Mouse (Mus musculus): Measurements from ENCODE around the gene Hsp90aa1. TPM values are rescaled to one million over a fixed set of nuclear protein-coding genes. Genes with fewer than 3 reads are reported as not detected.
"Not testable (repeated sequence)": the region's sequence is repeated elsewhere in the genome, so short reads cannot be mapped to it uniquely, and the experiment has no call there.

Gene Hsp90aa1
- 648 and 662 TPM in 2 replicates for polyA plus RNA-seq (2016; fragmentation: Nextera tagmentation; extraction: Ambion mirVana)

DNA sequence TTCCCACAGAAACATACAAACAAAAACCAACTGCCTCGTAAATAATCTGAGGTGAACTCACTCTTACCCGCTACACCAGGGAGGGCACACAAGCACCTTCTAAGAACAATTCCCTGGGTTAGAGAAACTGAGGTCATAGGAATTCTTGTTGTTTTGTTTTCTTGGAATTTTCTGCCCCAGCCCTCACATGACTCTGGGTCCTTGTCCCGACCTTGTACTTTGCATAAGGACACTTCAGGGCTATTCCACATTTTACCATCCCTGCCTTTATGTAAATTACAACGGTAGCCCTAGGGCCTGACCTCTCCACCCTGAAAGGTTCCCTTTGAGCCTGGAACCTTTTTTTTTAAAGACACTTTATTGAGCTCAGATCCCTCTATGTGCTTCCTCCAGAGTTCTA, at the start of gene Hsp90aa1:
TSS of gene Hsp90aa1 (minus strand) at position 173 of the 400 bp plus-strand sequence.
- Histone ChIP-seq H3K27ac (ENCODE audit: poor library complexity, severe bottlenecking) (peak within 1 kb of the TSS; percentile 30), H3K9ac (peak within 1 kb of the TSS; percentile 32; the same call in 1 of the 2 replicates), H3K4me1 (replicated peaks) (peaks cover 49% of the 10 kb centered on the region), H3K4me3 (peak within 1 kb of the TSS; percentile 23), H3K27me3 (replicated peaks) (no peaks in the 10 kb centered on the region), H3K4me2 (peak within 1 kb of the TSS; percentile 53; the same call in 1 of the 2 replicates), H3K9me3 (replicated peaks) (no peaks in the 10 kb centered on the region), H3K36me3 (no peaks in the 10 kb centered on the region)
- no peak for ATAC-seq (ENCODE audit: insufficient number of reproducible peaks, low FRiP score)
- 48% methylated on average over 4 of the region's 4 CpGs for WGBS

DNA sequence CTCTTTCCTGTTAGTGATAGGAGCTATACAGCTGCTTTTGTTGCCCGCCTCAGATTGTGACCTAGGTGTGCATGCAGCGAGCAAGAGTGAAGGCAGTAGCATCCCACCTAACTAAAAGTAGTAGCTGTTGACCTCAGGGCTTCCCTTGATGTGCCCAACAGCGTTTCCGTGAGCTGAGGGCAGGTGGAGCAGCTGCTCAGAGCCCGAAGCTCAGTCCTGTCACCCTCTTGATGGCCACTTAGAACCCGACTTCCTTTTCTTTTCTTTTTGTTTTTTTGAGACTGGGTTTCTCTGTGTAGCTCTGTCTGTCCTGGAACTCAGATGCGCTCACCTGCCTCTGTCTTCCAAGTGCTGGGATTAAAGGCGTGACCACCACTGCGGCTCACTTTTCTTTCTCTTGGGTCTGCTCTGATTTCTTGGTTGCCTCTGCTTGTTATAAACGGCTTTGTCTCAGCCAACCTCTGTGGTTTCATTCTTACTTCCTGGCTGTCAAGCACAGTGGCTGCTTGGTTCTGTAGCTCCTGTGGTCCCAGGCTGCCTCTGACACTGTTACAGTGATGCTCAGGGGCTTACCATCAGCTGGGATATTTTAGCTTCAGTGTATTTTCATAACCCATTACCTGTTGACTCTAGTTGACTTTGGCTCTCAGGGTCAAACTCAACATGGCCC, 48.4 kb upstream of the Hsp90aa1 start:
- ATAC-seq (ENCODE audit: insufficient number of reproducible peaks, low FRiP score): no peak
- no peaks in the 10 kb centered on the region; the same call in 1 of the 2 replicates for H3K4me1 ChIP-seq (replicated peaks)
- 78% methylated on average over 10 of the region's 10 CpGs for WGBS
- H3K4me3 ChIP-seq: no peak overlapping the region
- no peak overlapping the region for H3K4me2 ChIP-seq
- no peaks in the 10 kb centered on the region for H3K27me3 ChIP-seq (replicated peaks)
- peaks cover 16% of the 10 kb centered on the region for H3K36me3 ChIP-seq
- no peak overlapping the region for H3K27ac ChIP-seq (ENCODE audit: poor library complexity, severe bottlenecking)
- no peak overlapping the region for H3K9ac ChIP-seq
- H3K9me3 ChIP-seq (replicated peaks): no peaks in the 10 kb centered on the region; the same call in 1 of the 2 replicates

DNA sequence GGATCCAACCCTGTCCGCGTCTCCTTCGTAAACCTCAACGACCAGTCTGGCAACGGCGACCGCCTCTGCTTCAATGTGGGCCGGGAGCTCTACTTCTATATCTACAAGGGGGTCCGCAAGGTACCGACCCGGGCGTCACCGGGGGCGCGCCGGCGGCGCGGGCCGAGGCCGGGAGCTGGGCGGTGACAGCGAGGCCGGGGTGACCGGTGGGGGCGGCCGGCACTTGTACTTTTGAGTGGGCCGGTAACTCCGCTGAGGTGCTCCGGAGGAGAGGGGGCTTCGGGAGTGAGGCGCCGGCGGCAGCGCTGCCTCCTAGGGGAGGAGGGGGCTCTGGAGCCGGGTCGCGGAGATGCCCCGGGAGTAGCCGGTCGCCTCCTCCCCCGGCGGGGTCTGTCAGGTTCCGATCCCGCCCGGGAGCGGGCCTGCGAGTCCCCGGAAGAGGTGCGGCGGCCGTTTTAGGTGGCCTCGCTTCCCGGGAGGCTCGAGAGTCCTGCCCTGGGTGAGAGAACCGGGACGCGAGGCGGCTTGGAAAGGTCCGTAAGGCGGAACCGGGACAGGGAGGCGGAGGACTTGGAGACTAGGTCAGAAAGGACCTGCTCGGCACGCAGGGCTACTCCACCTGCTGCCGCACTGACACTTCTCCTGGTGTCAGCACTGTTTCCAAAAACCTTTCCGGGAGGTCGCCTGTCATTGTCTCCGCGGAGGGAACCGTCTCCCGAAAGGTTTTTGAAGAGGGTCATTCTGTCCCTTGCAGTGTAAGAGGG, 35.8 kb upstream of the Hsp90aa1 start:
- Histone ChIP-seq H3K27ac (ENCODE audit: poor library complexity, severe bottlenecking) (peak overlapping the region; percentile 85), H3K27me3 (replicated peaks) (peaks cover 6% of the 10 kb centered on the region; the same call in 1 of the 2 replicates), H3K4me1 (replicated peaks) (peaks cover 8% of the 10 kb centered on the region), H3K9ac (peak overlapping the region; percentile 91), H3K9me3 (replicated peaks) (peaks cover 2% of the 10 kb centered on the region; the same call in 1 of the 2 replicates), H3K36me3 (no peaks in the 10 kb centered on the region), H3K4me3 (peak overlapping the region; percentile 76), H3K4me2 (peak overlapping the region; percentile 79)
- 1% methylated on average over 71 of the region's 72 CpGs for WGBS
- ATAC-seq (ENCODE audit: insufficient number of reproducible peaks, low FRiP score): peak; percentile 66

DNA sequence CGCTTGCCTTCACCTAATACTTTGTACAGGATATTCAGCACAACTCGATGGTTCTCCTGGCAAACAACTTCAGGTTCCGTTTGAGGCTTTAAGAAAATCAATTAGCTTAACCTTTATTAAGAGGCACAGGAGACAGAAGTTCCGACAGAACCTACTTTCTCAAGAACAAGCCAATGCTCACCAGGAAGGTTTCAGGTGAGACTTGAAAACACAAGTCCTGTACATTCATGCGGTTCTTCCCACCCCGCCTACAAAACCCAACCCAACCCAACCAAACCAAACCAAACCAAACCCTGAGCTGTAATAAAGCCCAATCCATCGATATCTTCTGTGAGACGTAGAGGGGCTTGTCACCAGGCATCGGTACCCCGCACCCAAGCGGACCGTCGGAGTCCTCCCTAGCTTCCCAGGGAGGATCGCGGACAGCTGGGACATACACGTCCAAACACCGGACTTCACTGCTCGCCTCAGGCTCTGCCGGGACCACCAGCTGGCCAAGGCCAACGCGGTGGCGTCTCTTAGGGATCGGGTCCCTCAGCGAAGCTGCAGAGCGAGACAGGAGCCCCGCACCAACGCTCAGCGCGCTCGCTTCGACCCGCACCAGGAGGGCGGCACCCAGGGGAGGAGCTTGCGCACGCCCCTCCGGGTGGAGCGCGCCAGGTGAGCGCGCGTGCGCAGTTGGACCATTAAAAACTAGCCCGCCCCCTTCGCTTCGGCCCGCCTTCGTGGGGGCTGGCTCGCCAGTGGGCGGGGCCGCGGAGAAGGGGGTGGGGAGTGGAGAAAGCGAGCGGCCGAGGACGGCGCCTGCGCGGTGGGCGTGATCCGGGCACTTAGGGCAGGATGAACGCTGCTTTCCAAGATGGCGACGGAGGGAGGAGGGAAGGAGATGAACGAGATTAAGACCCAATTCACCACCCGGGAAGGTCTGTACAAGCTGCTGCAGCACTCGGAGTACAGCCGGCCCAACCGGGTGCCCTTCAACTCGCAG, 34.9 kb upstream of the Hsp90aa1 start, which contains the start of gene Wdr20:
TSS of gene Wdr20 (plus strand) at position 775 of the 988 bp plus-strand sequence.
- H3K4me3 ChIP-seq: peak within 1 kb of the TSS; percentile 76
- peak within 1 kb of the TSS; percentile 85 for H3K27ac ChIP-seq (ENCODE audit: poor library complexity, severe bottlenecking)
- under 1% methylated on average over 69 of the region's 69 CpGs for WGBS
- peaks cover 6% of the 10 kb centered on the region; the same call in 1 of the 2 replicates for H3K27me3 ChIP-seq (replicated peaks)
- no peaks in the 10 kb centered on the region for H3K36me3 ChIP-seq
- peak within 1 kb of the TSS; percentile 91 for H3K9ac ChIP-seq
- H3K4me2 ChIP-seq: peak within 1 kb of the TSS; percentile 88
- H3K4me1 ChIP-seq (replicated peaks): peaks cover 8% of the 10 kb centered on the region
- ATAC-seq (ENCODE audit: insufficient number of reproducible peaks, low FRiP score): peak; percentile 99
- peaks cover 2% of the 10 kb centered on the region; the same call in 1 of the 2 replicates for H3K9me3 ChIP-seq (replicated peaks)

DNA sequence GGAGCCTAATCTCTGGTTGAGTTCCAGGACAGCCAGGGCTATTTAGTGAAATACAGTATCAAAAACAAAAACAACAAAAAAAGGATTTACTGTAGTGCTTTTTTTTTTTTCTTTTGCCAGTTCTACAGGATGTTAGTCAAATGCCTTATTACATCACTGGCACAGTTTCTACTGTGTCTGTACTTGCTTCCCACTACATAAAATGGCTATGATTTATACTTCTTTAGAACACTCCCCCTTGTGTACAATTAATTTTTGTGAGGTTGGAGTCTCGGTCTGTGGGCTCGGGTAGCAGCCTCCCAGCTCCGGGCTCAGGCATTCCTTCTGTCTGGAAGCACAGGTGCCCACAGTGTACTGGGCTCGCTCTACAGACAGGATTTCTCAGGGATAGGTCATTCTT, 34.1 kb upstream of the Hsp90aa1 start:
- Histone ChIP-seq H3K4me2 (peak overlapping the region; percentile 88), H3K9ac (no peak overlapping the region), H3K9me3 (replicated peaks) (peaks cover 2% of the 10 kb centered on the region; the same call in 1 of the 2 replicates), H3K4me3 (peak overlapping the region; percentile 76), H3K27ac (ENCODE audit: poor library complexity, severe bottlenecking) (no peak overlapping the region), H3K27me3 (replicated peaks) (peaks cover 6% of the 10 kb centered on the region; the same call in 1 of the 2 replicates), H3K4me1 (replicated peaks) (peaks cover 8% of the 10 kb centered on the region), H3K36me3 (no peaks in the 10 kb centered on the region)
- no peak for ATAC-seq (ENCODE audit: insufficient number of reproducible peaks, low FRiP score)
- WGBS: 21% methylated on average over 4 of the region's 4 CpGs

DNA sequence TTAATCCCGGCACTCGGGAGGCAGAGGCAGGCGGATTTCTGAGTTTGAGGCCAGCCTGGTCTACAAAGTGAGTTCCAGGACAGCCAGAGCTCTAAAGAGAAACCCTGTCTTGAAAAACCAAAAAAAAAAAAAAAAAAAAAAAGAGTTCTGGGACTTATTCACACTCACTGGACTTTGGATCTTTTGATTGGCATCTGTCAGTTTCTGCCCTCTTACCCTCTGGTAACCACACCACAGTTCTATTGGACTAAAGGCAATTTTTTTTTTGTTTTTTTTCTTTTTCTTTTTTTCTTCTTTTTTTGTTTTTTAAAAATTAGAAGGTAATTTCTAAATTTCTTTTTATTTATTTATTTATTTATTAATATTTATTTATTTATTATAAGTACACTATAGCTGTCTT, 30.7 kb upstream of the Hsp90aa1 start:
- not testable (repeated sequence) for H3K4me1 ChIP-seq (replicated peaks); H3K9me3 ChIP-seq (replicated peaks); H3K9ac ChIP-seq; H3K4me3 ChIP-seq; H3K36me3 ChIP-seq; ATAC-seq (ENCODE audit: insufficient number of reproducible peaks, low FRiP score); H3K4me2 ChIP-seq; H3K27ac ChIP-seq (ENCODE audit: poor library complexity, severe bottlenecking)
- H3K27me3 ChIP-seq (replicated peaks): peaks cover 15% of the 10 kb centered on the region
- WGBS: 94% methylated on average over 3 of the region's 3 CpGs

DNA sequence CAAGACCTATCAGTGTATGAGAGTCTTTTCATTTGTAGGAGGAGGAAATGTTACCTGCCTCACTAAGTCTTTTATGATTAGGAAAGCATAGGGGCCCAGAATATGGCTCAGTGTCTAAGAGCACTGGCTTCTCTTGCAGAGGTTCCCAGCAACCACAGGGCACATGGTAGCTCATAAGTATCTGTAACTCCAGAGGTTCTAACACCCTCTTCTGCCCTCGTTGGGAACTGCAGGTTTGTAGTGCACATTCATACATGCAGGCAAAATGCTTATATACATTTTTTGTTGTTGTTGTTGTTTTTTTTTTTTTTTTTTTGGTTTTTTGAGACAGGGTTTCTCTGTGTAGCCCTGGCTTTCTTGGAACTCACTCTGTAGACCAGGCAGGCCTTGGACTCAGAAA, 23.9 kb upstream of the Hsp90aa1 start:
- H3K4me2 ChIP-seq: no peak overlapping the region
- no peaks in the 10 kb centered on the region for H3K9me3 ChIP-seq (replicated peaks)
- peaks cover 14% of the 10 kb centered on the region for H3K27me3 ChIP-seq (replicated peaks)
- no peak overlapping the region for H3K27ac ChIP-seq (ENCODE audit: poor library complexity, severe bottlenecking)
- H3K4me3 ChIP-seq: no peak overlapping the region
- no peak for ATAC-seq (ENCODE audit: insufficient number of reproducible peaks, low FRiP score)
- H3K36me3 ChIP-seq: no peaks in the 10 kb centered on the region
- 42% methylated on average over 1 of the region's 1 CpGs for WGBS
- no peak overlapping the region for H3K9ac ChIP-seq
- H3K4me1 ChIP-seq (replicated peaks): no peaks in the 10 kb centered on the region

DNA sequence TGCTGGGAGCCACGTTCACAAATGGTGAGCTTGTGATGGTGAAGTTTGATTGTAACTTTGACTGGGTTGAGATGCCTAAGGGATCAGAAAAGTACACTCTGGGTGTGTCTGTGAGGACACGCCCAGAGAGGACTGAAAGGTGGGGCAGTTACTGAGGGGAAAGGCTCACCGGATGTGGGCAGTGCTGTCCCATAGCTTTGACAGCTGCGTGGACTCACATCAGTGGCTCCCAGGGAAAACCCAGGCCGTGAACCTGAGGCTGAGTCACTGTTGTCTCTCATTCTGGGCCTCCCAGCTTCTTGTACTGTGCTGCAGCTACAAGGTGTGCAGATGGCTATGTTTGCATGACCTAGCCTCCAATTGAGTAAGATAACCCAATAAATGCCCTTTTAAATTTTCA, 23.0 kb upstream of the Hsp90aa1 start:
- peaks cover 16% of the 10 kb centered on the region for H3K27me3 ChIP-seq (replicated peaks)
- 77% methylated on average over 5 of the region's 5 CpGs for WGBS

DNA sequence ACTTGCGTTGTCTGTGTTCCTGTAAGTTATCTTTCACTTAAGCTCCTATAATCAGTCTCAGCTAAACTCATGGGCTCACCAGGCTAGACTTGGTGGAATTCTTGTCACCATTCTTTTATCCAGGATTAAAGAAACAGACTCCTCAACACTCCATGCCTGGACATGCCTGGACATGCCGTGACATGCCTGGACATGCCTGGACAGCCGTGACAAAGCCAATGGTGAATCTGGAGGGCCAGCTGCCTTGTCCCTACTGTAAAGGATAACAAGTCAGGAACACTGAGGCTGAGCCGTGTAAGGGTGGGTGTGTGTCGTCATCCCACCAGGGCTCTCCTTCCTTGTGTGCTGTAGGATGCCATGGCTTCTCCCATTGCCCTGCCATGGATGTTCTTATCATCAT, 22.5 kb upstream of the Hsp90aa1 start:
- no peak overlapping the region for H3K4me2 ChIP-seq
- H3K4me1 ChIP-seq (replicated peaks): no peaks in the 10 kb centered on the region
- no peaks in the 10 kb centered on the region for H3K9me3 ChIP-seq (replicated peaks)
- peaks cover 20% of the 10 kb centered on the region for H3K27me3 ChIP-seq (replicated peaks)
- no peak overlapping the region for H3K27ac ChIP-seq (ENCODE audit: poor library complexity, severe bottlenecking)
- no peak for ATAC-seq (ENCODE audit: insufficient number of reproducible peaks, low FRiP score)
- no peaks in the 10 kb centered on the region for H3K36me3 ChIP-seq
- 88% methylated on average over 5 of the region's 5 CpGs for WGBS
- H3K9ac ChIP-seq: no peak overlapping the region
- H3K4me3 ChIP-seq: no peak overlapping the region

More for the DNA sequence above, 23.0 kb upstream of the Hsp90aa1 start:
- Histone ChIP-seq H3K9ac (no peak overlapping the region), H3K36me3 (no peaks in the 10 kb centered on the region), H3K27ac (ENCODE audit: poor library complexity, severe bottlenecking) (no peak overlapping the region), H3K9me3 (replicated peaks) (no peaks in the 10 kb centered on the region), H3K4me2 (no peak overlapping the region), H3K4me3 (no peak overlapping the region), H3K4me1 (replicated peaks) (no peaks in the 10 kb centered on the region)
- ATAC-seq (ENCODE audit: insufficient number of reproducible peaks, low FRiP score): no peak

DNA sequence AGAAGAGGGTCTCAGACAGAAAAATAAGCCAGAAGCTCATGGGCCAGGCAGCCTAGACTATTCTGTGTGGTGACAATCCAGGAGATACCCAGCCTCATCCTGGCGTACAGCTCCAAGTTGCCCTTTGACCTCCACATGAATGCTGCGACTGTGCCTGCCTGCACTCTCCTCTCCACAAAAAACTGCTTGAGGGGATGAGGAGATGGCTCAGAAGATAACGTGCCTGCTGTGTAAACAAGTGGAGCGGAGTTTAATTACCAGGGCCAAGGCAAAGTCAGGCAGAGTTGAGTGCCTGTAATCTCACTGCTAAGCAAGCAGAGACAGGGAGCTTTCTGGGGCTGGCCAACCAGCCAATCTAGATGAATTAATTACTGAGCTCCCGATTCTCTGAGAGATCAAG, 13.5 kb upstream of the Hsp90aa1 start:
- Histone ChIP-seq H3K9me3 (replicated peaks) (no peaks in the 10 kb centered on the region), H3K27ac (ENCODE audit: poor library complexity, severe bottlenecking) (no peak overlapping the region), H3K9ac (no peak overlapping the region), H3K4me1 (replicated peaks) (no peaks in the 10 kb centered on the region), H3K4me2 (no peak overlapping the region), H3K27me3 (replicated peaks) (peaks cover 22% of the 10 kb centered on the region), H3K36me3 (no peaks in the 10 kb centered on the region), H3K4me3 (no peak overlapping the region)
- WGBS: 35% methylated on average over 5 of the region's 5 CpGs
- ATAC-seq (ENCODE audit: insufficient number of reproducible peaks, low FRiP score): no peak
